Comparison of ENCODE assay signal across 14 mouse cellular contexts in the genomic region with DNA sequence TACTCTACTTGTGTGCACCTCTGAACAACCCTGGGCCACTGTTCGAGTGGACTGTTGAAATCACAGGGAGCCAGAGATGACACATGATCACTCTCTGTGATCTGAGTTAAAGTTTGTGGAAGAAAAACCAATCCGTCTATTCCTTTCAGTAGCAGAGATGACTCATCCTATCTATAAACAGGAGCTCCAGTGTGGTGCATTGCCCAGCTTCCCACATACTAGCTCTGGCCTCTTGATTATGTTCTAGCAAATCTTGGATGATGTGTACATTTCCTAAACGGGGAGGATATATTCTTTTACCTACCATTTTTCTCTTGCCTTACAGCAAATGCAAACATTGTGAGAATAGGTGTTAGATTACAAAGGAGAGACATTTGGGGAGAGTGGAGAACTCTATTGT.
"Had no signal": no experiment of that assay in that cellular context is flagged by ENCODE, and none has a peak within 500 bp of the region (broad histone marks: within the 10 kb centered on the region; RNA-seq: fewer than 3 reads in every experiment).

No protein-coding gene starts in this region.

- H3K9me3 ChIP-seq: limb, embryonic 13.5 days; liver, embryonic 15.5 days; midbrain, embryonic 13.5 days; neural tube, embryonic 12.5 days; stomach, embryonic 15.5 days had no signal

- DNase-seq: kidney, adult 11 months; kidney, adult 9 months; kidney, postnatal 36 days; left cerebral cortex, postnatal 4 days; lung, adult 2 months; lung, postnatal 36 days; thymus, postnatal 4 days had no signal

- H3K27ac ChIP-seq: kidney, postnatal 0 days; limb, embryonic 13.5 days; liver, embryonic 15.5 days; midbrain, embryonic 13.5 days; neural tube, embryonic 12.5 days; stomach, embryonic 15.5 days had no signal

- H3K4me2 ChIP-seq: limb, embryonic 13.5 days; liver, embryonic 15.5 days; midbrain, embryonic 13.5 days; neural tube, embryonic 12.5 days; stomach, embryonic 15.5 days had no signal

- H3K9ac ChIP-seq: limb, embryonic 13.5 days; liver, embryonic 15.5 days; midbrain, embryonic 13.5 days; neural tube, embryonic 12.5 days; stomach, embryonic 15.5 days had no signal

- H3K4me3 ChIP-seq: limb, embryonic 13.5 days; liver, embryonic 15.5 days; midbrain, embryonic 13.5 days; neural tube, embryonic 12.5 days; stomach, embryonic 15.5 days had no signal

- H3K27me3 ChIP-seq: limb, embryonic 13.5 days; liver, embryonic 15.5 days; midbrain, embryonic 13.5 days; neural tube, embryonic 12.5 days; stomach, embryonic 15.5 days had no signal

- H3K4me1 ChIP-seq: limb, embryonic 13.5 days; liver, embryonic 15.5 days; midbrain, embryonic 13.5 days; neural tube, embryonic 12.5 days; stomach, embryonic 15.5 days had no signal

- ATAC-seq: lung, postnatal 0 days; midbrain, embryonic 13.5 days had no signal

- H3K36me3 ChIP-seq: limb, embryonic 13.5 days; liver, embryonic 15.5 days; midbrain, embryonic 13.5 days; neural tube, embryonic 12.5 days; stomach, embryonic 15.5 days had no signal
